Mouse (Mus musculus): ENCODE results near the gene Rapgef4. TPM values are rescaled to one million over a fixed set of nuclear protein-coding genes. Genes with fewer than 3 reads are reported as not detected.

The Rapgef4 gene
- polyA plus RNA-seq, 1 experiment, result 20.4 TPM

- no peak for TF ChIP-seq POLR2A (IDR thresholded peaks at IDR 0.05; ENCODE audit: borderline replicate concordance, extremely low read depth, insufficient read depth, insufficient read length, poor library complexity, severe bottlenecking)
- no peak for DNase-seq (ENCODE audit: low read depth)
Observed at GRCm38 (mm10) chr2:72291103-72291502, 310.1 kb downstream of the Rapgef4 start.

GRCm38 (mm10) chr2:72292573-72292972 lies 311.5 kb downstream of the Rapgef4 start:
- TF ChIP-seq CTCF (IDR thresholded peaks at IDR 0.05; ENCODE audit: borderline replicate concordance, extremely low read depth, insufficient read depth, insufficient read length) (no peak), POLR2A (IDR thresholded peaks at IDR 0.05; ENCODE audit: borderline replicate concordance, extremely low read depth, insufficient read depth, insufficient read length, poor library complexity, severe bottlenecking) (no peak)
- DNase-seq (ENCODE audit: low read depth), result no peak

- no peak for DNase-seq (ENCODE audit: low read depth)
- TF ChIP-seq CTCF (IDR thresholded peaks at IDR 0.05; ENCODE audit: borderline replicate concordance, extremely low read depth, insufficient read depth, insufficient read length), result no peak
- no peak for TF ChIP-seq POLR2A (IDR thresholded peaks at IDR 0.05; ENCODE audit: borderline replicate concordance, extremely low read depth, insufficient read depth, insufficient read length, poor library complexity, severe bottlenecking)
Observed at GRCm38 (mm10) chr2:72294994-72295393, 314.0 kb downstream of the Rapgef4 start.

GRCm38 (mm10) chr2:72296984-72297715 lies 316.1 kb downstream of the Rapgef4 start:
- no peak for TF ChIP-seq POLR2A (IDR thresholded peaks at IDR 0.05; ENCODE audit: borderline replicate concordance, extremely low read depth, insufficient read depth, insufficient read length, poor library complexity, severe bottlenecking)
- TF ChIP-seq CTCF (IDR thresholded peaks at IDR 0.05; ENCODE audit: borderline replicate concordance, extremely low read depth, insufficient read depth, insufficient read length), result no peak
- DNase-seq (ENCODE audit: low read depth), result no peak

GRCm38 (mm10) chr2:72297716-72298082 lies 316.7 kb downstream of the Rapgef4 start:
- TF ChIP-seq POLR2A (IDR thresholded peaks at IDR 0.05; ENCODE audit: borderline replicate concordance, extremely low read depth, insufficient read depth, insufficient read length, poor library complexity, severe bottlenecking) (no peak), CTCF (IDR thresholded peaks at IDR 0.05; ENCODE audit: borderline replicate concordance, extremely low read depth, insufficient read depth, insufficient read length) (no peak)

GRCm38 (mm10) chr2:72298406-72298805 lies 317.4 kb downstream of the Rapgef4 start:
- DNase-seq (ENCODE audit: low read depth), result peak; percentile 55

More at GRCm38 (mm10) chr2:72297716-72298082, 316.7 kb downstream of the Rapgef4 start:
- DNase-seq (ENCODE audit: low read depth), result no peak

GRCm38 (mm10) chr2:72301194-72301916 lies 320.3 kb downstream of the Rapgef4 start:
- TF ChIP-seq CTCF (IDR thresholded peaks at IDR 0.05; ENCODE audit: borderline replicate concordance, extremely low read depth, insufficient read depth, insufficient read length) (no peak), POLR2A (IDR thresholded peaks at IDR 0.05; ENCODE audit: borderline replicate concordance, extremely low read depth, insufficient read depth, insufficient read length, poor library complexity, severe bottlenecking) (no peak)
- DNase-seq (ENCODE audit: low read depth), result no peak

More at GRCm38 (mm10) chr2:72298406-72298805, 317.4 kb downstream of the Rapgef4 start:
- peak; percentile 65; the same call in 1 of the 2 replicates for TF ChIP-seq CTCF (IDR thresholded peaks at IDR 0.05; ENCODE audit: borderline replicate concordance, extremely low read depth, insufficient read depth, insufficient read length)
- TF ChIP-seq POLR2A (IDR thresholded peaks at IDR 0.05; ENCODE audit: borderline replicate concordance, extremely low read depth, insufficient read depth, insufficient read length, poor library complexity, severe bottlenecking), result no peak

- TF ChIP-seq CTCF (IDR thresholded peaks at IDR 0.05; ENCODE audit: borderline replicate concordance, extremely low read depth, insufficient read depth, insufficient read length) (no peak), POLR2A (IDR thresholded peaks at IDR 0.05; ENCODE audit: borderline replicate concordance, extremely low read depth, insufficient read depth, insufficient read length, poor library complexity, severe bottlenecking) (no peak)
- DNase-seq (ENCODE audit: low read depth), result no peak
Observed at GRCm38 (mm10) chr2:72305738-72306137, 324.7 kb downstream of the Rapgef4 start.

Other genes with a start within 250 kb of the Rapgef4 start
- 30.7 and 36.8 TPM in 2 replicates for gene Itga6, start 235.6 kb upstream of the Rapgef4 start, polyA plus RNA-seq (2012; rRNA removed)
- gene Pdk1, start 108.0 kb upstream of the Rapgef4 start, polyA plus RNA-seq (2012; rRNA removed), result 11.4 and 14.1 TPM in 2 replicates

All from brain, embryonic 14.5 days (tissue).